Mouse (Mus musculus): ENCODE results near the gene Btrc. TPM values are rescaled to one million over a fixed set of nuclear protein-coding genes. Genes with fewer than 3 reads are reported as not detected.
"Not testable (repeated sequence)": the region's sequence is repeated elsewhere in the genome, so short reads cannot be mapped to it uniquely, and the experiment has no call there.

Gene Btrc
- polyA plus RNA-seq, 1 experiment from 2014 or later: 40.8 TPM

GRCm38 (mm10) chr19:45411000-45411399 is 47.5 kb downstream of the Btrc start:
- Histone ChIP-seq H3K27ac (ENCODE audit: low read length) (no peak overlapping the region), H3K9me3 (replicated peaks; ENCODE audit: control insufficient read depth, low read length) (no peaks in the 10 kb centered on the region), H3K4me2 (ENCODE audit: low read depth, low read length) (no peak overlapping the region), H3K27me3 (ENCODE audit: control insufficient read depth, insufficient read depth, low read length) (no peaks in the 10 kb centered on the region), H3K36me3 (ENCODE audit: control insufficient read depth, insufficient read depth, low read length) (no peaks in the 10 kb centered on the region), H3K9ac (ENCODE audit: low read length) (no peak overlapping the region), H3K4me3 (replicated peaks; ENCODE audit: low read length) (no peak overlapping the region), H3K4me1 (ENCODE audit: control insufficient read depth, insufficient read depth, low read length) (no peaks in the 10 kb centered on the region)
- 67% methylated on average over 2 of the region's 2 CpGs for WGBS
- ATAC-seq (ENCODE audit: insufficient read depth, low FRiP score): no peak

- no peak for ATAC-seq (ENCODE audit: insufficient read depth, low FRiP score)
- H3K4me1 ChIP-seq (ENCODE audit: control insufficient read depth, insufficient read depth, low read length): no peaks in the 10 kb centered on the region
- no peak overlapping the region for H3K27ac ChIP-seq (ENCODE audit: low read length)
- H3K4me3 ChIP-seq (replicated peaks; ENCODE audit: low read length): no peak overlapping the region
- H3K9ac ChIP-seq (ENCODE audit: low read length): no peak overlapping the region
- H3K9me3 ChIP-seq (replicated peaks; ENCODE audit: control insufficient read depth, low read length): no peaks in the 10 kb centered on the region
- no peaks in the 10 kb centered on the region for H3K27me3 ChIP-seq (ENCODE audit: control insufficient read depth, insufficient read depth, low read length)
- WGBS: 86% methylated on average over 3 of the region's 3 CpGs
- H3K4me2 ChIP-seq (ENCODE audit: low read depth, low read length): no peak overlapping the region
- no peaks in the 10 kb centered on the region for H3K36me3 ChIP-seq (ENCODE audit: control insufficient read depth, insufficient read depth, low read length)
Observed at GRCm38 (mm10) chr19:45412694-45413093, 49.2 kb downstream of the Btrc start.

DNA sequence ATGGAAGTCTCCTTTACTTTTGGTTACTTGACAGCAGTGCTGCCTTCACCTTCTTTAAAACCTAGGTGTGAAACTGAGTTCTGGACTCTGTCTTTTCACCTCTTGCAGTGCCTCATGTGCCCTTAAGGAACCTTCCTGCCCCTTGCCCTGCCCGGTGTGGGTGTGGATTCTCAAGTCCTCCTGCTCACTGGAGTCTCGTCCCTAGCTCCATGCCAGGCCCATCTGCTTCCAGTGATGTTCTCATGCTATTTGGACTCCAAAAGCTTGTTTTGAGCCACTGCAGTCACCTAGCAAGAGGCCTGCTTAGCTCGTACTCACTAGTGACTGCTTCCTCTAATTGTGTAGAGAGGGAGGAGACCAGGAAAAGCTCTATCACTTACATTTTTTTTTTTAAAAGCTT is 50.4 kb downstream of the Btrc start:
- H3K27me3 ChIP-seq (ENCODE audit: control insufficient read depth, insufficient read depth, low read length): no peaks in the 10 kb centered on the region
- H3K36me3 ChIP-seq (ENCODE audit: control insufficient read depth, insufficient read depth, low read length): no peaks in the 10 kb centered on the region
- no peak overlapping the region for H3K4me3 ChIP-seq (replicated peaks; ENCODE audit: low read length)
- H3K9me3 ChIP-seq (replicated peaks; ENCODE audit: control insufficient read depth, low read length): no peaks in the 10 kb centered on the region
- no peak overlapping the region for H3K4me2 ChIP-seq (ENCODE audit: low read depth, low read length)
- no peak for ATAC-seq (ENCODE audit: insufficient read depth, low FRiP score)
- no peak overlapping the region for H3K27ac ChIP-seq (ENCODE audit: low read length)
- no peak overlapping the region for H3K9ac ChIP-seq (ENCODE audit: low read length)
- H3K4me1 ChIP-seq (ENCODE audit: control insufficient read depth, insufficient read depth, low read length): no peaks in the 10 kb centered on the region
- WGBS: 81% methylated on average over 3 of the region's 3 CpGs

- no peak overlapping the region for H3K4me3 ChIP-seq (replicated peaks; ENCODE audit: low read length)
- peaks cover 8% of the 10 kb centered on the region for H3K4me1 ChIP-seq (ENCODE audit: control insufficient read depth, insufficient read depth, low read length)
- no peaks in the 10 kb centered on the region for H3K36me3 ChIP-seq (ENCODE audit: control insufficient read depth, insufficient read depth, low read length)
- H3K4me2 ChIP-seq (ENCODE audit: low read depth, low read length): no peak overlapping the region
- no peaks in the 10 kb centered on the region for H3K27me3 ChIP-seq (ENCODE audit: control insufficient read depth, insufficient read depth, low read length)
- 0 out of 2 replicates have a peak, but pooled peaks have one; percentile 44 for ATAC-seq (ENCODE audit: insufficient read depth, low FRiP score)
- no peak overlapping the region for H3K27ac ChIP-seq (ENCODE audit: low read length)
- no peaks in the 10 kb centered on the region for H3K9me3 ChIP-seq (replicated peaks; ENCODE audit: control insufficient read depth, low read length)
- no peak overlapping the region for H3K9ac ChIP-seq (ENCODE audit: low read length)
Observed at GRCm38 (mm10) chr19:45417601-45418000, 54.1 kb downstream of the Btrc start.

DNA sequence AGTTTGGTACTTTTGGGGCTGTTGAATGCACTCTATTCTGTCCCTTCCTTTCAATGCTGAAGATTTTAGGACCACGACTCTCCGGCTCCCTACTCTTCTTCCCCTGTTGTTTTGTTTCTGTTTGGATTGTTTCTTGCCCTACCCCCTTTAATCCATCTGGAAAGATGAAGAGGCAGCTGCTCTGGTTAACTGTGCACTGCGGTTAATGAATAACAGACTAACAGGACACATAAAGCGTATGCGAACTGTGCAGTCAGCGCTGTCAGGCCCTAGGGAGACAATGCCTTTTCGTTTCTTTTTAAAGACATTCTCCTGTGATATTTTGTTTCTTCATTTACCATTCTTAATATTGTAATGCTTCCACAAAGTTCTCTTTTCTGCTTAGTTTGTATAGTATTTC is 58.7 kb downstream of the Btrc start:
- Histone ChIP-seq H3K27me3 (ENCODE audit: control insufficient read depth, insufficient read depth, low read length) (no peaks in the 10 kb centered on the region), H3K27ac (ENCODE audit: low read length) (no peak overlapping the region), H3K9ac (ENCODE audit: low read length) (no peak overlapping the region), H3K4me3 (replicated peaks; ENCODE audit: low read length) (no peak overlapping the region), H3K4me1 (ENCODE audit: control insufficient read depth, insufficient read depth, low read length) (peaks cover 8% of the 10 kb centered on the region), H3K36me3 (ENCODE audit: control insufficient read depth, insufficient read depth, low read length) (0 out of 2 replicates have a peak, but pooled peaks cover 3% of the 10 kb centered on the region), H3K9me3 (replicated peaks; ENCODE audit: control insufficient read depth, low read length) (no peaks in the 10 kb centered on the region), H3K4me2 (ENCODE audit: low read depth, low read length) (0 out of 2 replicates have a peak overlapping the region, but pooled peaks have one; percentile 9)
- ATAC-seq (ENCODE audit: insufficient read depth, low FRiP score): no peak
- 49% methylated on average over 7 of the region's 7 CpGs for WGBS

GRCm38 (mm10) chr19:45428146-45428545 is 64.6 kb downstream of the Btrc start:
- H3K27me3 ChIP-seq (ENCODE audit: control insufficient read depth, insufficient read depth, low read length): no peaks in the 10 kb centered on the region
- no peak overlapping the region for H3K9ac ChIP-seq (ENCODE audit: low read length)
- H3K9me3 ChIP-seq (replicated peaks; ENCODE audit: control insufficient read depth, low read length): no peaks in the 10 kb centered on the region
- H3K27ac ChIP-seq (ENCODE audit: low read length): no peak overlapping the region
- H3K36me3 ChIP-seq (ENCODE audit: control insufficient read depth, insufficient read depth, low read length): 0 out of 2 replicates have a peak, but pooled peaks cover 3% of the 10 kb centered on the region
- ATAC-seq (ENCODE audit: insufficient read depth, low FRiP score): no peak
- 0 out of 2 replicates have a peak, but pooled peaks cover 8% of the 10 kb centered on the region for H3K4me1 ChIP-seq (ENCODE audit: control insufficient read depth, insufficient read depth, low read length)
- 59% methylated on average over 4 of the region's 4 CpGs for WGBS
- no peak overlapping the region for H3K4me2 ChIP-seq (ENCODE audit: low read depth, low read length)
- H3K4me3 ChIP-seq (replicated peaks; ENCODE audit: low read length): no peak overlapping the region

DNA sequence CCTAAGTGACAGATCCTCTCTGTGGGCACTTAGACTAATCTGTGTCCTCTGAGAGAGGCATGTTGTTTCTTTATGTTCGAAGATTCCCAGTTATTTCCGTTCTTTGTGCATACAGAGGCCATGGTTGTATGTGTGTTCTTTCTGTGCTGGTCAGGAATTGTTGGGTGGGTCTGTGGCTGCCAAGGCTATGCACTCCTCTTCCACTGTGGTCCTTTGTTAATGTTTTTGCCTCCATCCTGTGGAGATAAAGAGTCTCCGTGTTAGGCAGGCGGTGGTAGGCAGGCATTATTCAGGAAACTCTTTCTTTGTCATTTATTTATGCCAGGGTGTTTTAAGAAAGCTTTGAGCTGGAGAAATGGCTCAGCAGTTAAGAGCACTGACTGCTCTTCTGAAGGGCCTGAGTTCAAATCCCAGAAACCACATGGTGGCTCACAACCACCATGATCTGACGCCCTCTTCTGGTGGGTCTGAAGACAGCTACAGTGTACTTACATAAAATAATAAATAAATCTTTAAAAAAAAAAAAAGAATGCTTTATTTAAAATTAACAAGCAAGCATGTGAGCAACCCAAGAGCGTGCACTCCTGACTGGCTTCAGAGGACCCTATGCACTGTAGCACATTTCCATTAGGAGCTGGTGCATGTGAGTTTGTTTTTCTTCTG is 67.6 kb downstream of the Btrc start:
- Histone ChIP-seq H3K36me3 (ENCODE audit: control insufficient read depth, insufficient read depth, low read length) (no peaks in the 10 kb centered on the region), H3K27me3 (ENCODE audit: control insufficient read depth, insufficient read depth, low read length) (no peaks in the 10 kb centered on the region), H3K4me1 (ENCODE audit: control insufficient read depth, insufficient read depth, low read length) (0 out of 2 replicates have a peak, but pooled peaks cover 8% of the 10 kb centered on the region), H3K4me3 (replicated peaks; ENCODE audit: low read length) (no peak overlapping the region), H3K9ac (ENCODE audit: low read length) (no peak overlapping the region), H3K4me2 (ENCODE audit: low read depth, low read length) (no peak overlapping the region), H3K9me3 (replicated peaks; ENCODE audit: control insufficient read depth, low read length) (no peaks in the 10 kb centered on the region), H3K27ac (ENCODE audit: low read length) (no peak overlapping the region)
- no peak for ATAC-seq (ENCODE audit: insufficient read depth, low FRiP score)
- 71% methylated on average over 6 of the region's 6 CpGs for WGBS

DNA sequence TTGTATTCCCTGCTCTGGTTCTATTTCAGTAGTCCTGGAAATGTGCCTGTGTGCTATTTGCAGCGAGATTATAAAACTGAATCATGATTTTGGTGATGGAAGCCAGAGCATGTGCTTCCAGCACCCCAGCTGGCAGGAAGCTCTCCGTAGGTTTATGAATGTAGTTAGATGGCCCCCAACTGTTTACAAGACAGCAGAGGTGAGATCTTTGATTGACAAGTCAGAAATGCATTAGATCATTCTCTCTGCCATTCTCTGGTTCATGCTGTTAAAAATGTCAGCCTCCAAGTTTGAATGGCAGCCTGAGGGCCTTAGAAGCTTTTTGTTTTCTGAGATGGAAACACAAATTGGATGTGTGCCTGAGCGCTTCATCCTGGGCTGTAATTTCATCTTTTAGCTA is 68.8 kb downstream of the Btrc start:
- WGBS: 61% methylated on average over 3 of the region's 3 CpGs
- Histone ChIP-seq H3K36me3 (ENCODE audit: control insufficient read depth, insufficient read depth, low read length) (no peaks in the 10 kb centered on the region), H3K27me3 (ENCODE audit: control insufficient read depth, insufficient read depth, low read length) (no peaks in the 10 kb centered on the region), H3K9ac (ENCODE audit: low read length) (no peak overlapping the region), H3K4me1 (ENCODE audit: control insufficient read depth, insufficient read depth, low read length) (0 out of 2 replicates have a peak, but pooled peaks cover 8% of the 10 kb centered on the region), H3K4me3 (replicated peaks; ENCODE audit: low read length) (no peak overlapping the region), H3K4me2 (ENCODE audit: low read depth, low read length) (no peak overlapping the region), H3K9me3 (replicated peaks; ENCODE audit: control insufficient read depth, low read length) (no peaks in the 10 kb centered on the region), H3K27ac (ENCODE audit: low read length) (no peak overlapping the region)
- ATAC-seq (ENCODE audit: insufficient read depth, low FRiP score): no peak

DNA sequence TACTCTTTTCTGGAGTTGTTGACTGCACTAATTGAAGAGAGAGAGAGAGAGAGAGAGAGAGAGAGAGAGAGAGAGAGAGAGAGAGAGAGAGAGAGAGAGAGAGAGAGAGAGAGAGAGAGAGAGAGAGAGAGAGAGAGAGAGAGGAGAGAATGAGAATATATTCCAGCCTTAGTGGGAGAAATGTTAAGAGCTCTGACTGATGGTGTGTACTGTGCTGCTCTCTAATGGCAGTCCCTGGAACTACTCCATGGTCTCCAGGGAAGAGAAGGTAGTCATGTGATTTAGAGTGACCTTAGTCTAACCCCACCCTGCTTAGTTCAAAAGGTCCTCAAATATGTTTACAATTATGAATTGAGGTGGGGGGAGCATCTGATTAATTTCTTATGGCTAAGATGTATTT is 72.5 kb downstream of the Btrc start:
- H3K9ac ChIP-seq (ENCODE audit: low read length); ATAC-seq (ENCODE audit: insufficient read depth, low FRiP score); H3K27ac ChIP-seq (ENCODE audit: low read length); H3K27me3 ChIP-seq (ENCODE audit: control insufficient read depth, insufficient read depth, low read length); H3K4me2 ChIP-seq (ENCODE audit: low read depth, low read length); H3K36me3 ChIP-seq (ENCODE audit: control insufficient read depth, insufficient read depth, low read length); H3K4me3 ChIP-seq (replicated peaks; ENCODE audit: low read length); H3K4me1 ChIP-seq (ENCODE audit: control insufficient read depth, insufficient read depth, low read length); H3K9me3 ChIP-seq (replicated peaks; ENCODE audit: control insufficient read depth, low read length): not testable (repeated sequence)
